Mouse (Mus musculus): ENCODE measurements around the gene Hsd17b3. TPM values are rescaled to one million over a fixed set of nuclear protein-coding genes. Genes with fewer than 3 reads are reported as not detected.
A peak's percentile ranks its signal among the peaks of the same experiment; 100 is the strongest.

Gene Hsd17b3
- polyA plus RNA-seq (2015; fragmentation: Nextera tagmentation; extraction: Ambion mirVana): not detected in 2 replicates

GRCm38 (mm10) chr13:64089130-64089529 lies at the start of gene Hsd17b3:
Gene Hsd17b3 (minus strand): TSS chr13:64089230.
- no peak within 1 kb of the TSS for H3K9ac ChIP-seq
- H3K4me2 ChIP-seq: no peak within 1 kb of the TSS
- no peaks in the 10 kb centered on the region for H3K9me3 ChIP-seq (replicated peaks)
- no peak within 1 kb of the TSS for H3K4me3 ChIP-seq
- WGBS: 70% methylated on average over 4 of the region's 4 CpGs
- no peaks in the 10 kb centered on the region for H3K27me3 ChIP-seq
- ATAC-seq (replicated peaks; ENCODE audit: insufficient number of reproducible peaks, insufficient read depth, low FRiP score, low read depth): no peak
- peaks cover 4% of the 10 kb centered on the region; the same call in 1 of the 2 replicates for H3K4me1 ChIP-seq (replicated peaks)
- H3K36me3 ChIP-seq: no peaks in the 10 kb centered on the region
- no peak within 1 kb of the TSS for H3K27ac ChIP-seq

GRCm38 (mm10) chr13:64129616-64130375 lies 40.8 kb upstream of the Hsd17b3 start:
- Histone ChIP-seq H3K4me1 (replicated peaks) (peaks cover 5% of the 10 kb centered on the region; the same call in 1 of the 2 replicates), H3K36me3 (peaks cover 8% of the 10 kb centered on the region), H3K9me3 (replicated peaks) (no peaks in the 10 kb centered on the region), H3K4me3 (peak overlapping the region; percentile 74), H3K4me2 (peak overlapping the region; percentile 89), H3K27me3 (no peaks in the 10 kb centered on the region), H3K27ac (peak overlapping the region; percentile 69), H3K9ac (peak overlapping the region; percentile 77)
- WGBS: 37% methylated on average over 15 of the region's 15 CpGs
- peak; percentile 69; the same call in 1 of the 2 replicates for ATAC-seq (replicated peaks; ENCODE audit: insufficient number of reproducible peaks, insufficient read depth, low FRiP score, low read depth)

GRCm38 (mm10) chr13:64128858-64129615 lies 40.0 kb upstream of the Hsd17b3 start, which contains the start of gene Slc35d2:
Gene Slc35d2 (minus strand): TSS chr13:64129368.
- H3K9me3 ChIP-seq (replicated peaks): no peaks in the 10 kb centered on the region
- peak within 1 kb of the TSS; percentile 74 for H3K4me3 ChIP-seq
- 6% methylated on average over 44 of the region's 44 CpGs for WGBS
- H3K4me1 ChIP-seq (replicated peaks): peaks cover 5% of the 10 kb centered on the region; the same call in 1 of the 2 replicates
- peaks cover 2% of the 10 kb centered on the region; the same call in 1 of the 2 replicates for H3K36me3 ChIP-seq
- ATAC-seq (replicated peaks; ENCODE audit: insufficient number of reproducible peaks, insufficient read depth, low FRiP score, low read depth): peak; percentile 89
- peak within 1 kb of the TSS; percentile 89 for H3K4me2 ChIP-seq
- peak within 1 kb of the TSS; percentile 77 for H3K9ac ChIP-seq
- no peaks in the 10 kb centered on the region for H3K27me3 ChIP-seq
- peak within 1 kb of the TSS; percentile 69 for H3K27ac ChIP-seq

- Histone ChIP-seq H3K27ac (no peak overlapping the region), H3K36me3 (no peaks in the 10 kb centered on the region), H3K9me3 (replicated peaks) (no peaks in the 10 kb centered on the region), H3K4me2 (no peak overlapping the region), H3K4me3 (no peak overlapping the region), H3K27me3 (no peaks in the 10 kb centered on the region), H3K9ac (no peak overlapping the region), H3K4me1 (replicated peaks) (peaks cover 5% of the 10 kb centered on the region; the same call in 1 of the 2 replicates)
- 66% methylated on average over 4 of the region's 4 CpGs for WGBS
- ATAC-seq (replicated peaks; ENCODE audit: insufficient number of reproducible peaks, insufficient read depth, low FRiP score, low read depth): no peak
Observed at GRCm38 (mm10) chr13:64126316-64126715, 37.3 kb upstream of the Hsd17b3 start.

- peaks cover 4% of the 10 kb centered on the region; the same call in 1 of the 2 replicates for H3K4me1 ChIP-seq (replicated peaks)
Observed at GRCm38 (mm10) chr13:64124886-64125285, 35.9 kb upstream of the Hsd17b3 start.

GRCm38 (mm10) chr13:64123491-64124188 lies 34.6 kb upstream of the Hsd17b3 start:
- Histone ChIP-seq H3K4me2 (no peak overlapping the region), H3K4me3 (no peak overlapping the region), H3K27ac (no peak overlapping the region), H3K9me3 (replicated peaks) (no peaks in the 10 kb centered on the region), H3K4me1 (replicated peaks) (peaks cover 2% of the 10 kb centered on the region; the same call in 1 of the 2 replicates), H3K27me3 (no peaks in the 10 kb centered on the region), H3K9ac (no peak overlapping the region), H3K36me3 (no peaks in the 10 kb centered on the region)
- 36% methylated on average over 6 of the region's 6 CpGs for WGBS
- no peak for ATAC-seq (replicated peaks; ENCODE audit: insufficient number of reproducible peaks, insufficient read depth, low FRiP score, low read depth)

More at GRCm38 (mm10) chr13:64124886-64125285, 35.9 kb upstream of the Hsd17b3 start:
- no peak overlapping the region for H3K27ac ChIP-seq
- H3K9me3 ChIP-seq (replicated peaks): no peaks in the 10 kb centered on the region
- no peaks in the 10 kb centered on the region for H3K27me3 ChIP-seq
- WGBS: 92% methylated on average over 6 of the region's 6 CpGs
- H3K4me3 ChIP-seq: no peak overlapping the region
- ATAC-seq (replicated peaks; ENCODE audit: insufficient number of reproducible peaks, insufficient read depth, low FRiP score, low read depth): no peak
- no peak overlapping the region for H3K9ac ChIP-seq
- H3K36me3 ChIP-seq: no peaks in the 10 kb centered on the region
- H3K4me2 ChIP-seq: no peak overlapping the region

GRCm38 (mm10) chr13:64120760-64121159 lies 31.7 kb upstream of the Hsd17b3 start:
- Histone ChIP-seq H3K27me3 (no peaks in the 10 kb centered on the region), H3K4me2 (no peak overlapping the region), H3K9me3 (replicated peaks) (no peaks in the 10 kb centered on the region), H3K27ac (no peak overlapping the region), H3K4me1 (replicated peaks) (no peaks in the 10 kb centered on the region), H3K36me3 (no peaks in the 10 kb centered on the region), H3K4me3 (no peak overlapping the region), H3K9ac (no peak overlapping the region)
- ATAC-seq (replicated peaks; ENCODE audit: insufficient number of reproducible peaks, insufficient read depth, low FRiP score, low read depth): no peak
- WGBS: 71% methylated on average over 4 of the region's 4 CpGs

GRCm38 (mm10) chr13:64117442-64117841 lies 28.4 kb upstream of the Hsd17b3 start:
- no peak overlapping the region for H3K9ac ChIP-seq
- no peaks in the 10 kb centered on the region for H3K36me3 ChIP-seq
- H3K4me3 ChIP-seq: no peak overlapping the region
- H3K27ac ChIP-seq: no peak overlapping the region
- 56% methylated on average over 2 of the region's 2 CpGs for WGBS
- ATAC-seq (replicated peaks; ENCODE audit: insufficient number of reproducible peaks, insufficient read depth, low FRiP score, low read depth): no peak
- no peaks in the 10 kb centered on the region for H3K27me3 ChIP-seq
- no peaks in the 10 kb centered on the region for H3K4me1 ChIP-seq (replicated peaks)
- H3K4me2 ChIP-seq: no peak overlapping the region
- no peaks in the 10 kb centered on the region for H3K9me3 ChIP-seq (replicated peaks)

GRCm38 (mm10) chr13:64110421-64110820 lies 21.4 kb upstream of the Hsd17b3 start:
- 94% methylated on average over 1 of the region's 1 CpGs for WGBS
- no peak overlapping the region for H3K27ac ChIP-seq
- ATAC-seq (replicated peaks; ENCODE audit: insufficient number of reproducible peaks, insufficient read depth, low FRiP score, low read depth): no peak
- no peaks in the 10 kb centered on the region for H3K27me3 ChIP-seq
- no peak overlapping the region for H3K4me2 ChIP-seq
- no peak overlapping the region for H3K9ac ChIP-seq
- no peak overlapping the region for H3K4me3 ChIP-seq
- H3K36me3 ChIP-seq: no peaks in the 10 kb centered on the region
- no peaks in the 10 kb centered on the region for H3K9me3 ChIP-seq (replicated peaks)
- peaks cover 2% of the 10 kb centered on the region; the same call in 1 of the 2 replicates for H3K4me1 ChIP-seq (replicated peaks)

GRCm38 (mm10) chr13:64108381-64108850 lies 19.4 kb upstream of the Hsd17b3 start:
- 31% methylated on average over 5 of the region's 5 CpGs for WGBS
- ATAC-seq (replicated peaks; ENCODE audit: insufficient number of reproducible peaks, insufficient read depth, low FRiP score, low read depth): no peak

More at GRCm38 (mm10) chr13:64108381-64108850, 19.4 kb upstream of the Hsd17b3 start:
- no peak overlapping the region for H3K4me2 ChIP-seq
- no peak overlapping the region for H3K27ac ChIP-seq
- no peak overlapping the region for H3K4me3 ChIP-seq
- H3K9ac ChIP-seq: no peak overlapping the region
- no peaks in the 10 kb centered on the region for H3K9me3 ChIP-seq (replicated peaks)
- peaks cover 2% of the 10 kb centered on the region; the same call in 1 of the 2 replicates for H3K4me1 ChIP-seq (replicated peaks)
- no peaks in the 10 kb centered on the region for H3K36me3 ChIP-seq
- H3K27me3 ChIP-seq: no peaks in the 10 kb centered on the region
